Mouse (Mus musculus) urinary bladder, postnatal 14 days (tissue): ENCODE results near the gene Spata48.

Experiments
- DNase-seq: peaks from one replicate; pipeline ENCODE4 v3.0.0; 2021; ENCODE audit warnings: low spot score

Gene Spata48

GRCm38 (mm10) chr11:11461635-11462560 lies at the start of gene Spata48, which contains the start of gene Zpbp:
Gene Spata48, plus strand, starts transcription at chr11:11462094.
Gene Zpbp, minus strand, starts transcription at chr11:11462408.
- DNase-seq: peak; percentile 91

DNA sequence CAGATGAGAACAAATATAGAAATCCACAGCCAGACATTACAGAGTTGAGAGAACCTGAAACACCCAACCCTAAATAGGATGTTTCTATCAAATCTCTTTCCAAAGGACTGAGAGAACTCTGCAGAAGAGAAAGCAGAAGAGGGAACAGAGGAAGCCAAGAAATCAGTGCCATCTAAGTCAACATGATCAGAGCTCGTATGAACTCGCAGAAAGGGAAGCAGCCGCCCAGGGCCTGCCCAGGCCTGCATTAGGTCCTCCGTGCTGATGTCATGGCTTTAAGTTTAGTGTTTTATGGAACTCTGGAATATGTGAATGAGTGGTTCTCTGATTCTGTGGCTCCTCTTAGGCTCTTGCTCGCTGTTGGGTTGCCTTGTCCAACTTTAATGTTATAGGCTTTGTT lies 47.7 kb upstream of the Spata48 start:
- no peak for DNase-seq

GRCm38 (mm10) chr11:11417356-11417755 lies 44.5 kb upstream of the Spata48 start:
- no peak for DNase-seq

- no peak for DNase-seq
Observed at GRCm38 (mm10) chr11:11455037-11455436, 6.9 kb upstream of the Spata48 start.

DNA sequence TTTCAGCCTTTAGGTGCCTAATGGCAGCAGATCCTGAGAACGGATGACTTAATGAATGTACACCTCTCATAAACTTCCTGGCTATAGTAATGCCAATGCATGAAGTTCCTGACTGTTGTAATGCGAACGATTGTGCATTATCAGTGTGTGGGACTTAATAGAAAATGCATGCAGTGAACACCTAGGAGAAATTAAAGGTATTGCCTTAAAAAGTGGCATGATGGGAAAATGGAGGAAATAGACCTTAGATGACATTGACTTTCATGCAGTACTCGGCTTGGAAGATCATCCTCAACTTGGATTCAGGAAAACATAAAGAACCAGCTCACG lies 632 bp downstream of the Spata48 start:
- no peak for DNase-seq

- DNase-seq: no peak
Observed at GRCm38 (mm10) chr11:11468924-11469323, 7.0 kb downstream of the Spata48 start.

DNA sequence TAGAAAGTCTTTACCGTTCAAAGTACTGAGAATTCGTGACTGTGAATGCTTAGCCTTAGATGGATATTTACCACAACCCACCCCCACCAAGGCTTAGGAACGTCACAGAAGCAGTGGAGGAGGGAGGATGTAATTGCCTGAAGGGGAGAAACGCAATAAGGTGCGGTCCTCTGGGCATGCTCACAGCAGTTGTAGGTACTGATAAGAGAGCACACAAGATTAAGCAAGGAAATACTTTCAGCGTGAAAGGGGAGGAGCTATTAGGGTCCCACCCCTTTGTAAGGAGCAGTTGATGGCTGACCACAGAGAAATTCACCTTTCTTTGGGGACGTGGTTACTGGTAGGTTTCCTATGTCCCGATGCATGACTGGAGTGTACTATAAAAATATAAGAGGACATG lies 22.5 kb downstream of the Spata48 start:
- DNase-seq: no peak

- DNase-seq: no peak
Observed at GRCm38 (mm10) chr11:11492044-11492443, 30.1 kb downstream of the Spata48 start.

GRCm38 (mm10) chr11:11495697-11496096 lies 33.8 kb downstream of the Spata48 start:
- DNase-seq: no peak

- no peak for DNase-seq
Observed at GRCm38 (mm10) chr11:11499944-11500343, 38.0 kb downstream of the Spata48 start.

DNA sequence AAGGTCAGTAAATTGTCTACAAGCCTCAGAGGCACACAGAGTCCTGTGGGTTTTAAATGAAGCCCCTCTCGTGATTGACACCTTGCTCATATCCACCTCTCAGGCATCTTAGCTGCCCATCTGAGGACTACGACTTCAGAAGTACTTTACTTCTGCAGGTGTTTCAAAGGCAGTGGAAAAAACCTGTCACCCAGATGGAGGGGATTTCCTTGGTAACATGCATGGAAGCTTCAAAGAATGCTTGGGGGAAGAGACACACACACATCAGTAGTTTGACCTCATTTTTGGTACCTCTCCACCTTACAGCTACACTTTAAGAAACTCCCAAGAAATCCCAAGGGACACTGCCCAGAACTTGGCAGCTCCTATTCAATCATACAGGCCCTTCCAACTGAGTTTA lies 44.3 kb downstream of the Spata48 start:
- no peak for DNase-seq

- no peak for DNase-seq
Observed at GRCm38 (mm10) chr11:11509413-11509812, 47.5 kb downstream of the Spata48 start.

- no peak for DNase-seq
Observed at GRCm38 (mm10) chr11:11512056-11512455, 50.2 kb downstream of the Spata48 start.

GRCm38 (mm10) chr11:11513008-11513799 lies 51.3 kb downstream of the Spata48 start:
- DNase-seq: no peak

- DNase-seq: no peak
Observed at GRCm38 (mm10) chr11:11514920-11515319, 53.0 kb downstream of the Spata48 start.

- DNase-seq: no peak
Observed at GRCm38 (mm10) chr11:11517781-11518435, 56.0 kb downstream of the Spata48 start.

DNA sequence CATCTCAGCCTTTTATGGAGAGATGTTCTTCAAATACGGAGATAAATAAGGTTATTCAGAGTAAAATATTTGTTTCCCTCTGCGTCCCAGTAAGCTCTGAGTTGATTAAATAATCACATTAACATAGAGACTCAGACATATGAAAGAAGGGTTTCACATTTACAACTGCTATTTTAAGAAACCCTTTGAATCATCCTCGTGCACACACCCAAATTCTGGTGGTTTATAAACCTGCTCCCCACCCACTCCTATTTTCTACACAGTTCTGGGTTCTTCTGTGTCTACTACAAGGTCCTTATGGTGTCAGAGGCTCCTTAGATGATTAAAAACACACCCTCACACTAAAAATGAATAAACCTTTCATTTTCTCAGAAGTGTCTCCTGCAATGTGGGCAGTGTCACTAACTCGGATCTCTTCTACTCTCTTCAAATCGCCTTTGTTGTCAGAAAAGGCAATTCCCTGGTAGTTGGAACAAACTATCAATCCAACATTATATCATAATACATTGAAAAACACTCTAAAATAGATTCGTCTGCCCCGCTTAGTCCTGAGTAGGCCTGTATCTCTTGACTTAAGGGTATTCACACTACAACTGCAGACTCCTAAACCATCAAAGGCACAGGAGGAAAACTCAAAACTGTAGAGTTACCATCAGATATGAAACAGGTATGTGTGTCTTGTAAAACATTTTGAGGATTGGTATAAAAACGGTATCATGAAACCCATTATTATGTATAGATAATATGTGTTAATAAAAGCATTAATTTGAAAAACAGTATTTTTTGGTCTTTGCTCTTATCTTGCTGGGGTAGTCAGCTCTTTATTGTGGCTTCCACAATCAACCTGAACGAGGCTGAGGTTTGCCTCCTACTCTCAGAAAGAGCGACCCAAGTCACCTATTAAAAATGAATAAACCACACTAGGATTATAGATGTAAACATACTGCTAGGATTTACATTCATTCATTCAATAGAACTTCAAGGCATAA lies 57.7 kb downstream of the Spata48 start:
- DNase-seq: no peak

DNA sequence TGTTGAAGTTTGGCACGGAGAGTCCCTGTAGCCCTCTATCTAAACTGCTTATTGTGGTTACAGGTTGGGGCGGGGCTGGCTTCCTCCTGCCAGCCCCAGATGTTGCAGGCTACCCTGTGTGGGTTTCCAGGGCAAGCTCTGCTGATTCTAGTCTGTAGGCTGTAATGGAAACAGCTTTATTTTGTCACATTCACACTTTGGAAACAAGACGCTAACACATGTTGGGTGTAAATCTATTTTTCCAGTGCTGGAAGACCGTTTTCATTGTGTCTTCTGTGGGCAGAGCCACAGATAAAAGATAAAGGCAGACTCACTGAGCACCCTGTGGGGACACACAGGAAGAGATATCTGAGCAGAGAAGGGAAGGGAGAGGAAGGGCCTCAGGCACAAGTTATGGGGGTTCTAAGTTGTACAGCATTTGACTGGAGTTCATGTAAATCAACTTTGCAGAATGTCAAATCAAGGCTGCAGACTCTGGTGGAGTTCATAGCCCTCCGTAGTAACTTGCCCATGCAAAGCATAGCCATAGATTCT lies 60.1 kb downstream of the Spata48 start:
- DNase-seq: no peak

DNA sequence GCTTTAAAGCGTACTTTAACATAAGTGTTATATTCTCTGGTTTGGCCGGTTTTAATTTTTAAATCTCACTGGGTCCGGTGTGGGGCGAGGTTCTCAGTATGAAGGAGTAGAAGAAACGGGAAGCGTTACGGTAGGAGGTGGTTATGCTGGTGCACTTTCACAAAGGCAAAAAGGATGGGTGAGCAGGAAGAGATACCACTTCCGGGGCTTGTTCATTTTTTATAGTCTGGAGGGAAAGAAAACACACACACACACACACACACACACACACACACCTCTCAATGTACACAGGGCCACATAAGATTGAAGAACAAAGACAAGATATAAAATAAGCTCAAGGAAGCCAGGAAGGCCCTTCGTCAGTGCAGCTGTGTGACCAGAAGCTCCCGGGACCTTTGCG lies 66.9 kb downstream of the Spata48 start:
- DNase-seq: no peak

DNA sequence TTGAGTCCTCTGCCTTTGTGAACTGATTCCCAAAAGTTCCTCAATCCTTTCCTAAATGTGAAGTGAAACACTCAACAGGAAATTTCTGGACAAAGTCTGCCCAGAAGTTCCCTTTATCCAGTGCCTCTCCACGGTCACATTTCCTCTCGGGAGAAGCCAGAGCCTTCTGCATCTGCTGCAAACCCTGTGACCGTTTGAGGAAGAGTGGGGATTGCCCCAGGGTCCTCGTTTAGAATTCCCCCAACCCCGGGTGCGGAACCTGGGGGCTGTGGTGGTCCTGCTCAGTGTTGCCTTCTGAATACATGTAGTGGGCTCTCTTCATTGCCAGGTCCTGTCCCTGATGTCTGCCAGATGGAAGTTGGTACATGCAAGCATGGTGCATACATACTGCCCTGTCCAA lies 67.3 kb downstream of the Spata48 start:
- no peak for DNase-seq

GRCm38 (mm10) chr11:11530126-11530525 lies 68.2 kb downstream of the Spata48 start:
- DNase-seq: no peak
